Comparison of ENCODE assay signal across 12 mouse cellular contexts in the genomic region with DNA sequence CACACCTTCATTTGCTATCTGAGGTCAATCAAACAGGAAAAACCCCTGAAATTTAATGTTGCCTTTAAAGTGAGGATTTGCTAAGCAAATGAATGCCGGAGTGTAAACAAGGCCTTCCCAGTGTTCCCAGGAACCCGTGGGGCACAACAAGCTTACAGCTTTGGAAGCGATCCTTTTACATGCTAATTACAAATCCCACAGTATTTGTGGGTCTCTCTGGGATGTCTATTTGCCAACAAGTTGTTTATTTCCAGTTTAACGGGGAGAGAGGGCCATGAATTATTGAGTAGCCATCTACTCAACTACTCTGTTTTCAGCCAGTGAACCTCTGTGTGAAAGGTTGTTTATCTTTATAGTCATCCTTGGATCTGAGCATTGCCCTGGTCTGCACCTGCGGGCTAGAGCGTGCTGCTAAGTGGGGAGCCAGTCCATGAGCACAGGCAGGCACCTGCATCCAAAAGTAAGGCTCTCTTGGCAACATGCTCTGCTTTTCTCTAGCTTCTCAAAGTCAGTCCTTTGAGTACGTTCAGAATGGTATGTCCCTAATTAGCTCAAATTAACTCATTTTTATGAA. TPM values are rescaled to one million over a fixed set of nuclear protein-coding genes. Genes with fewer than 3 reads are reported as not detected.
A peak's percentile ranks its signal among the peaks of the same experiment; 100 is the strongest.
DNase-seq lines count a peak whose midpoint lies in the region; ATAC-seq and TF ChIP-seq lines count a peak whose summit lies in the region.
"Had no signal": no experiment of that assay in that cellular context is flagged by ENCODE, and none has a peak within 500 bp of the region (broad histone marks: within the 10 kb centered on the region; RNA-seq: fewer than 3 reads in every experiment).

No protein-coding gene starts in this region.

- 26% methylated on average over 7 of the region's 7 CpGs for WGBS in hindbrain, embryonic 13.5 days
- 38% methylated on average over 7 of the region's 7 CpGs for WGBS in hindbrain, embryonic 11.5 days
- WGBS in spleen, adult 2 months, result 75% methylated on average over 7 of the region's 7 CpGs
- 23% methylated on average over 7 of the region's 7 CpGs for WGBS in midbrain, embryonic 15.5 days

- DNase-seq in hindbrain, embryonic 11.5 days (ENCODE audit: low spot score), result no peak
- no peak for DNase-seq in spleen, adult 2 months (ENCODE audit: low read depth in 1 of 2, low spot score in 2 of 2)
- DNase-seq in spleen, adult 18-20 months, result no peak
- peak; percentile 32 to 43 for DNase-seq in thymus, postnatal 36 days
- DNase-seq in gastrocnemius, postnatal 14 days, result no peak
- DNase-seq in embryo, embryonic 10.5 days (ENCODE audit: low spot score), result no peak
- DNase-seq: adrenal gland, postnatal 10 days; gastrocnemius, postnatal 10 days had no signal

- no peak overlapping the region for H3K4me2 ChIP-seq in hindbrain, embryonic 13.5 days
- H3K4me2 ChIP-seq in hindbrain, embryonic 11.5 days (replicated peaks; ENCODE audit: low read depth, low read length), result no peak overlapping the region
- no peak overlapping the region for H3K4me2 ChIP-seq in midbrain, embryonic 15.5 days
- H3K4me2 ChIP-seq: heart, embryonic 13.5 days; liver, embryonic 15.5 days had no signal

- no peaks in the 10 kb centered on the region for H3K9me3 ChIP-seq in hindbrain, embryonic 13.5 days
- H3K9me3 ChIP-seq in hindbrain, embryonic 11.5 days (ENCODE audit: control insufficient read depth, low read length), result no peaks in the 10 kb centered on the region
- H3K9me3 ChIP-seq in midbrain, embryonic 15.5 days, result no peaks in the 10 kb centered on the region
- H3K9me3 ChIP-seq: heart, embryonic 13.5 days; liver, embryonic 15.5 days had no signal

- H3K36me3 ChIP-seq in hindbrain, embryonic 13.5 days, result no peaks in the 10 kb centered on the region
- H3K36me3 ChIP-seq in hindbrain, embryonic 11.5 days (ENCODE audit: control insufficient read depth, insufficient read depth, low read length), result no peaks in the 10 kb centered on the region
- no peaks in the 10 kb centered on the region for H3K36me3 ChIP-seq in spleen, adult 2 months (ENCODE audit: control insufficient read depth, insufficient read depth, low read length)
- H3K36me3 ChIP-seq in midbrain, embryonic 15.5 days (replicated peaks), result no peaks in the 10 kb centered on the region
- H3K36me3 ChIP-seq: heart, embryonic 13.5 days; liver, embryonic 15.5 days had no signal

- peak; percentile 58 for ATAC-seq in hindbrain, embryonic 13.5 days (ENCODE audit: low FRiP score)
- ATAC-seq in hindbrain, embryonic 11.5 days (ENCODE audit: low FRiP score), result no peak
- ATAC-seq in midbrain, embryonic 15.5 days (replicated peaks), result peak; percentile 53; the same call in 1 of the 2 replicates

- no peak for TF ChIP-seq CTCF in spleen, adult 2 months (IDR thresholded peaks at IDR 0.05; ENCODE audit: extremely low read depth, insufficient read depth, insufficient read length, insufficient replicate concordance)

- H3K27me3 ChIP-seq in hindbrain, embryonic 13.5 days, result no peaks in the 10 kb centered on the region
- H3K27me3 ChIP-seq in hindbrain, embryonic 11.5 days (ENCODE audit: control insufficient read depth, insufficient read depth, low read length), result no peaks in the 10 kb centered on the region
- H3K27me3 ChIP-seq in spleen, adult 2 months (ENCODE audit: control insufficient read depth, insufficient read depth, low read length), result no peaks in the 10 kb centered on the region
- no peaks in the 10 kb centered on the region for H3K27me3 ChIP-seq in midbrain, embryonic 15.5 days (replicated peaks)
- H3K27me3 ChIP-seq: heart, embryonic 13.5 days; liver, embryonic 15.5 days had no signal

- peaks cover 23% of the 10 kb centered on the region for H3K4me1 ChIP-seq in hindbrain, embryonic 13.5 days (replicated peaks)
- H3K4me1 ChIP-seq in hindbrain, embryonic 11.5 days (replicated peaks; ENCODE audit: control insufficient read depth, insufficient read depth, low read length), result no peaks in the 10 kb centered on the region; the same call in 1 of the 2 replicates
- peaks cover 26% of the 10 kb centered on the region; the same call in 1 of the 2 replicates for H3K4me1 ChIP-seq in spleen, adult 2 months (ENCODE audit: control insufficient read depth, insufficient read depth, insufficient read length)
- H3K4me1 ChIP-seq in midbrain, embryonic 15.5 days, result peaks cover 6% of the 10 kb centered on the region

- no peak overlapping the region for H3K4me3 ChIP-seq in hindbrain, embryonic 13.5 days
- H3K4me3 ChIP-seq in hindbrain, embryonic 11.5 days (ENCODE audit: low read depth, low read length), result no peak overlapping the region
- no peak overlapping the region for H3K4me3 ChIP-seq in spleen, adult 2 months (ENCODE audit: extremely low read depth, insufficient read depth, insufficient read length)
- no peak overlapping the region for H3K4me3 ChIP-seq in midbrain, embryonic 15.5 days
- H3K4me3 ChIP-seq: heart, embryonic 13.5 days; liver, embryonic 15.5 days had no signal

- TF ChIP-seq POLR2A in spleen, adult 2 months (IDR thresholded peaks at IDR 0.05; ENCODE audit: low read depth, low read length), result no peak

- intact Hi-C loops in gastrocnemius, postnatal 14 days (cut with DNase I; ENCODE audit: low total_unique reads), result no loop called here

- no peak overlapping the region for H3K9ac ChIP-seq in hindbrain, embryonic 13.5 days
- no peak overlapping the region for H3K9ac ChIP-seq in hindbrain, embryonic 11.5 days (ENCODE audit: low read depth, low read length)
- H3K9ac ChIP-seq in midbrain, embryonic 15.5 days, result no peak overlapping the region
- H3K9ac ChIP-seq: heart, embryonic 13.5 days; liver, embryonic 15.5 days had no signal

- H3K27ac ChIP-seq in hindbrain, embryonic 13.5 days, result peak overlapping the region; percentile 55
- no peak overlapping the region for H3K27ac ChIP-seq in hindbrain, embryonic 11.5 days (ENCODE audit: low read depth, low read length)
- peak overlapping the region; percentile 65 for H3K27ac ChIP-seq in spleen, adult 2 months (ENCODE audit: insufficient read depth, low read length)
- peak overlapping the region; percentile 39; the same call in 1 of the 2 replicates for H3K27ac ChIP-seq in midbrain, embryonic 15.5 days
- H3K27ac ChIP-seq: liver, embryonic 15.5 days had no signal

RNA-seq across cellular contexts. Expression of gene Sesn3, which starts 29.8 kb away (rescaled TPM):
- polyA plus RNA-seq in hindbrain, embryonic 13.5 days (2015; fragmentation: Nextera tagmentation; extraction: Ambion mirVana), result 20.2 and 20.9 TPM in 2 replicates
- polyA plus RNA-seq in hindbrain, embryonic 11.5 days (2014; fragmentation: Nextera tagmentation; extraction: Ambion mirVana), result 19.0 and 33.4 TPM in 2 replicates
- 12.2 and 33.6 TPM in 2 replicates for polyA plus RNA-seq in spleen, adult 2 months (2012; rRNA removed)
- polyA plus RNA-seq in midbrain, embryonic 15.5 days (2015; fragmentation: Nextera tagmentation; extraction: Ambion mirVana), result 14.5 and 15.6 TPM in 2 replicates
- 10 to 100 TPM; 31.2 to 42.4 TPM for total RNA-seq in gastrocnemius, postnatal 14 days (2021)

Comparison
In these comparisons a context has a peak if more than half of its experiments do, and no peak if none do; other contexts are left out.
1. DNase-seq: peak in thymus, postnatal 36 days (2 of 2); none in hindbrain, embryonic 11.5 days (single experiment), spleen, adult 2 months (0 of 2), spleen, adult 18-20 months (0 of 2), gastrocnemius, postnatal 14 days (single experiment) and embryo, embryonic 10.5 days (single experiment).